Mouse (Mus musculus) macrophage (primary cell): ENCODE results near the gene Cmc1. TPM values are rescaled to one million over a fixed set of nuclear protein-coding genes. Genes with fewer than 3 reads are reported as not detected.

Source experiments
- H3K27ac ChIP-seq: fragments of 350-480 bp; formaldehyde crosslinking; 2 replicates; pipeline ENCODE4 v1.9.0; 2021
- H3K36me3 ChIP-seq: fragments of 350-480 bp; formaldehyde crosslinking; 2 replicates; pipeline ENCODE4 v1.9.0; 2021; ENCODE audit errors: inconsistent target
- H3K4me3 ChIP-seq: fragments of 350-480 bp; formaldehyde crosslinking; 2 replicates; pipeline ENCODE4 v1.9.0; 2021; ENCODE audit errors: inconsistent target
- H3K79me2 ChIP-seq: fragments of 350-480 bp; formaldehyde crosslinking; 2 replicates; pipeline ENCODE4 v1.9.0; 2021; ENCODE audit errors: inconsistent target
- WGBS: methylation state at CpG from one replicate; pipeline ENCODE4 v1.1.7; 2026; ENCODE audit warnings: inconsistent platforms; ENCODE audit not compliant: missing documents; 5-methylcytosine and 5-hydroxymethylcytosine counted together
- polyA plus RNA-seq: library from polyadenylated mRNA; stranded (reverse); fragments of 250-400 nt; gene quantifications from 3 replicates; pipeline ENCODE4 v1.2.4, GENCODE M21; 2018; ENCODE audit warnings: inconsistent platforms

The Cmc1 gene
- polyA plus RNA-seq, 1 experiment from 2014 or later: 46.0 TPM

- Histone ChIP-seq H3K27ac (no peak overlapping the region), H3K36me3 (no peaks in the 10 kb centered on the region), H3K79me2 (no peaks in the 10 kb centered on the region), H3K4me3 (no peak overlapping the region)
- 0% methylated on average over 1 of the region's 1 CpGs for WGBS
These were observed 119.7 kb downstream of the Cmc1 start for GRCm38 (mm10) chr9:118030252-118030651.

GRCm38 (mm10) chr9:118029490-118029889, 120.5 kb downstream of the Cmc1 start:
- Histone ChIP-seq H3K4me3 (no peak overlapping the region), H3K36me3 (no peaks in the 10 kb centered on the region), H3K79me2 (no peaks in the 10 kb centered on the region), H3K27ac (no peak overlapping the region)
- 46% methylated on average over 4 of the region's 4 CpGs for WGBS

- 92% methylated on average over 2 of the region's 2 CpGs for WGBS
- H3K79me2 ChIP-seq: no peaks in the 10 kb centered on the region
- no peaks in the 10 kb centered on the region for H3K36me3 ChIP-seq
- H3K4me3 ChIP-seq: no peak overlapping the region
- H3K27ac ChIP-seq: no peak overlapping the region
These were observed 125.0 kb downstream of the Cmc1 start for GRCm38 (mm10) chr9:118024966-118025365.

Other genes starting within 250 kb of the Cmc1 start
- 37.5 to 52.3 TPM (median 42.4 TPM) in 3 replicates for gene Azi2, start 109.7 kb downstream of the Cmc1 start, polyA plus RNA-seq